Mouse (Mus musculus): Measurements from ENCODE around the gene Tmprss11c. TPM values are rescaled to one million over a fixed set of nuclear protein-coding genes. Genes with fewer than 3 reads are reported as not detected.

The Tmprss11c gene
- polyA plus RNA-seq, 1 experiment from 2014 or later: not detected

- WGBS: 15% methylated on average over 4 of the region's 4 CpGs
- no peaks in the 10 kb centered on the region for H3K4me1 ChIP-seq (ENCODE audit: control insufficient read depth, insufficient read depth, low read length)
- ATAC-seq (peak; percentile 76), DNase-seq (ENCODE audit: low spot score) (peak; percentile 83)
- H3K4me2 ChIP-seq (ENCODE audit: low read length): no peak overlapping the region
- H3K36me3 ChIP-seq (ENCODE audit: control insufficient read depth, insufficient read depth, low read length): no peaks in the 10 kb centered on the region
- no peak overlapping the region for H3K27ac ChIP-seq (ENCODE audit: low read depth, low read length)
- no peaks in the 10 kb centered on the region for H3K9me3 ChIP-seq (replicated peaks; ENCODE audit: control insufficient read depth, low read length)
- no peaks in the 10 kb centered on the region for H3K27me3 ChIP-seq (replicated peaks; ENCODE audit: control insufficient read depth, insufficient read depth, low read length)
- H3K4me3 ChIP-seq (ENCODE audit: low read depth, low read length): no peak overlapping the region
- H3K9ac ChIP-seq (ENCODE audit: low read length): no peak overlapping the region
These were observed 97.8 kb downstream of the Tmprss11c start for GRCm38 (mm10) chr5:86191356-86191755.

GRCm38 (mm10) chr5:86190770-86191169 lies 98.3 kb downstream of the Tmprss11c start:
- Histone ChIP-seq H3K4me3 (ENCODE audit: low read depth, low read length) (no peak overlapping the region), H3K4me2 (ENCODE audit: low read length) (no peak overlapping the region), H3K27me3 (replicated peaks; ENCODE audit: control insufficient read depth, insufficient read depth, low read length) (no peaks in the 10 kb centered on the region), H3K36me3 (ENCODE audit: control insufficient read depth, insufficient read depth, low read length) (no peaks in the 10 kb centered on the region), H3K4me1 (ENCODE audit: control insufficient read depth, insufficient read depth, low read length) (no peaks in the 10 kb centered on the region), H3K9me3 (replicated peaks; ENCODE audit: control insufficient read depth, low read length) (no peaks in the 10 kb centered on the region), H3K9ac (ENCODE audit: low read length) (no peak overlapping the region), H3K27ac (ENCODE audit: low read depth, low read length) (no peak overlapping the region)
- 23% methylated on average over 5 of the region's 5 CpGs for WGBS
- ATAC-seq (peak; percentile 49; the same call in 1 of the 2 replicates), DNase-seq (ENCODE audit: low spot score) (peak; percentile 59)

GRCm38 (mm10) chr5:86190290-86190689 lies 98.8 kb downstream of the Tmprss11c start:
- peak; percentile 10; the same call in 1 of the 2 replicates for ATAC-seq
- Histone ChIP-seq H3K9ac (ENCODE audit: low read length) (no peak overlapping the region), H3K27ac (ENCODE audit: low read depth, low read length) (no peak overlapping the region), H3K9me3 (replicated peaks; ENCODE audit: control insufficient read depth, low read length) (no peaks in the 10 kb centered on the region), H3K36me3 (ENCODE audit: control insufficient read depth, insufficient read depth, low read length) (no peaks in the 10 kb centered on the region), H3K4me3 (ENCODE audit: low read depth, low read length) (no peak overlapping the region), H3K4me1 (ENCODE audit: control insufficient read depth, insufficient read depth, low read length) (no peaks in the 10 kb centered on the region), H3K27me3 (replicated peaks; ENCODE audit: control insufficient read depth, insufficient read depth, low read length) (no peaks in the 10 kb centered on the region), H3K4me2 (ENCODE audit: low read length) (no peak overlapping the region)
- WGBS: 46% methylated on average over 15 of the region's 15 CpGs
- no peak for DNase-seq (ENCODE audit: low spot score)

- no peaks in the 10 kb centered on the region for H3K4me1 ChIP-seq (ENCODE audit: control insufficient read depth, insufficient read depth, low read length)
- H3K4me2 ChIP-seq (ENCODE audit: low read length): no peak overlapping the region
- DNase-seq (ENCODE audit: low spot score) (no peak), ATAC-seq (no peak)
- H3K36me3 ChIP-seq (ENCODE audit: control insufficient read depth, insufficient read depth, low read length): no peaks in the 10 kb centered on the region
- H3K9me3 ChIP-seq (replicated peaks; ENCODE audit: control insufficient read depth, low read length): no peaks in the 10 kb centered on the region
- no peaks in the 10 kb centered on the region for H3K27me3 ChIP-seq (replicated peaks; ENCODE audit: control insufficient read depth, insufficient read depth, low read length)
- H3K4me3 ChIP-seq (ENCODE audit: low read depth, low read length): no peak overlapping the region
- H3K27ac ChIP-seq (ENCODE audit: low read depth, low read length): no peak overlapping the region
- WGBS: 85% methylated on average over 6 of the region's 6 CpGs
- no peak overlapping the region for H3K9ac ChIP-seq (ENCODE audit: low read length)
These were observed 101.7 kb downstream of the Tmprss11c start for GRCm38 (mm10) chr5:86187441-86187840.

Other genes starting within 250 kb of the Tmprss11c start
- gene Cenpc1, start 223.7 kb downstream of the Tmprss11c start, polyA plus RNA-seq (2014; fragmentation: Nextera tagmentation; extraction: Ambion mirVana): 36.3 and 43.2 TPM in 2 replicates
- gene Stap1, start 217.6 kb downstream of the Tmprss11c start, polyA plus RNA-seq (2014; fragmentation: Nextera tagmentation; extraction: Ambion mirVana): 0.12 and 0.14 TPM in 2 replicates
- gene Uba6, start 116.5 kb downstream of the Tmprss11c start, polyA plus RNA-seq (2014; fragmentation: Nextera tagmentation; extraction: Ambion mirVana): 18.9 and 25.9 TPM in 2 replicates
- gene Gnrhr, start 91.4 kb downstream of the Tmprss11c start, polyA plus RNA-seq (2014; fragmentation: Nextera tagmentation; extraction: Ambion mirVana): not detected in 2 replicates
- not detected in 2 replicates for gene Tmprss11d, start 84.1 kb upstream of the Tmprss11c start, polyA plus RNA-seq (2014; fragmentation: Nextera tagmentation; extraction: Ambion mirVana)
- 0.06 TPM in 1 of 2 replicates, not detected in the other for gene Tmprss11a, start 179.7 kb upstream of the Tmprss11c start, polyA plus RNA-seq (2014; fragmentation: Nextera tagmentation; extraction: Ambion mirVana)
- gene Tmprss11g, start 229.3 kb upstream of the Tmprss11c start, polyA plus RNA-seq (2014; fragmentation: Nextera tagmentation; extraction: Ambion mirVana): not detected in 2 replicates

All from forebrain, embryonic 14.5 days (tissue).